ENCODE assay signal across 8 mouse cellular contexts in the genomic region with DNA sequence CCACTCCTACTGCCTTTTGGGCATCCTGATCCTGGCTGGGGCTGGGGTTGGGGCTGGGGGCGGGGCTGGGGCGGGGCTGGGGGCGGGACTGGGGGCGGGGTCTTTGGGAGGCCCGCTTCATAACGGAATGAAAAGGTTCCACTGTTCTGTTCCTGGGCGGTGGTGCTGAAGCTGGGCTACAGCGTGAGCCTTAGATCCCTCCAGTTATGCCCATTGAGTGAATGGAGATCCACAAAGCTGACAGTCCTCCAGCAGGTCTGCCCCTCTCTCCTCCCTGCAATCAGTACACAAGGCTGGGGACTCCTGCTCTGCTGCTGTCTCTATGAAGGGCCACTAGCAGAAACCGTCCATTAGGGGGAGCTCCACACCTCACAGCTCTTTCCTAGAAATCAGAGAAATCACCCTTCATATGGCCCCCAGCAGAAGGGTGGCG.
A peak's percentile ranks its signal among the peaks of the same experiment; 100 is the strongest.
DNase-seq lines count a peak whose midpoint lies in the region; ATAC-seq lines count a peak whose summit lies in the region.

No protein-coding gene starts in this region.

- H3K27ac ChIP-seq in embryonic facial prominence, embryonic 13.5 days: no peak overlapping the region
- H3K27ac ChIP-seq in hindbrain, embryonic 13.5 days: no peak overlapping the region

- WGBS in embryonic facial prominence, embryonic 13.5 days: 5% methylated on average over 7 of the region's 10 CpGs
- WGBS in hindbrain, embryonic 13.5 days: 8% methylated on average over 10 of the region's 10 CpGs

- peaks cover 7% of the 10 kb centered on the region; the same call in 1 of the 2 replicates for H3K27me3 ChIP-seq in embryonic facial prominence, embryonic 13.5 days
- H3K27me3 ChIP-seq in hindbrain, embryonic 13.5 days: no peaks in the 10 kb centered on the region

- peak; percentile 89 for DNase-seq in ES-CJ7 (ENCODE audit: low read depth, low spot score)
- DNase-seq in ZHBTc4 (ENCODE audit: low read depth, low spot score): peak; percentile 92
- DNase-seq in left cerebral cortex, postnatal 25 days (ENCODE audit: low spot score in 2 of 2): peak; percentile 38 to 55
- DNase-seq in testis, postnatal 14 days (ENCODE audit: low spot score): peak; percentile 16
- no peak for DNase-seq in natural killer cell, adult 2 months (ENCODE audit: low spot score in 2 of 2)

- no peak for ATAC-seq in embryonic facial prominence, embryonic 13.5 days (ENCODE audit: insufficient number of reproducible peaks, insufficient read depth, low FRiP score, low TSS enrichment, low read depth)
- peak; percentile 66 for ATAC-seq in hindbrain, embryonic 13.5 days (ENCODE audit: low FRiP score)
- ATAC-seq in megakaryocyte-erythroid progenitor cell, adult 5-6 weeks (replicated peaks; ENCODE audit: low FRiP score, low TSS enrichment, poor library complexity, severe bottlenecking): 0 out of 2 replicates have a peak, but pooled peaks have one; percentile 65

- no peaks in the 10 kb centered on the region for H3K9me3 ChIP-seq in embryonic facial prominence, embryonic 13.5 days
- no peaks in the 10 kb centered on the region for H3K9me3 ChIP-seq in hindbrain, embryonic 13.5 days

- no peaks in the 10 kb centered on the region for H3K4me1 ChIP-seq in embryonic facial prominence, embryonic 13.5 days
- H3K4me1 ChIP-seq in hindbrain, embryonic 13.5 days (replicated peaks): peaks cover 14% of the 10 kb centered on the region

- intact Hi-C loops in left cerebral cortex, postnatal 25 days (cut with DNase I): no loop called here

- no peak overlapping the region for H3K9ac ChIP-seq in embryonic facial prominence, embryonic 13.5 days
- H3K9ac ChIP-seq in hindbrain, embryonic 13.5 days: no peak overlapping the region

- H3K36me3 ChIP-seq in embryonic facial prominence, embryonic 13.5 days: no peaks in the 10 kb centered on the region
- no peaks in the 10 kb centered on the region for H3K36me3 ChIP-seq in hindbrain, embryonic 13.5 days

- H3K4me3 ChIP-seq in embryonic facial prominence, embryonic 13.5 days: peak overlapping the region; percentile 19; the same call in 1 of the 2 replicates
- H3K4me3 ChIP-seq in hindbrain, embryonic 13.5 days: no peak overlapping the region

- H3K4me2 ChIP-seq in embryonic facial prominence, embryonic 13.5 days: peak overlapping the region; percentile 44
- peak overlapping the region; percentile 19; the same call in 1 of the 2 replicates for H3K4me2 ChIP-seq in hindbrain, embryonic 13.5 days

Comparison
In these comparisons a context has a peak if more than half of its experiments do, and no peak if none do; other contexts are left out.
1. DNase-seq: peak in ES-CJ7 (single experiment), ZHBTc4 (single experiment), left cerebral cortex, postnatal 25 days (2 of 2) and testis, postnatal 14 days (single experiment); none in natural killer cell, adult 2 months (0 of 2).